Mouse (Mus musculus) lung, embryonic 14.5 days (tissue): ENCODE data around the gene Herpud1. TPM values are rescaled to one million over a fixed set of nuclear protein-coding genes. Genes with fewer than 3 reads are reported as not detected.

Source experiments
- ATAC-seq: fragments of 200-750 bp; cut with Nextera tagmentation; 2 replicates; pipeline ENCODE4 v1.8.0; 2017; ENCODE audit warnings: mild to moderate bottlenecking, moderate TSS enrichment, moderate library complexity; ENCODE audit not compliant: insufficient read depth
- DNase-seq: peaks from one replicate; pipeline ENCODE4 v3.0.0-alpha.2; 2015
- H3K27ac ChIP-seq: fragments of 300-500 bp; sonication (generic); 2 replicates; pipeline ENCODE4 v1.5.1; 2014; ENCODE audit warnings: low read depth, mild to moderate bottlenecking, moderate library complexity
- H3K27me3 ChIP-seq: fragments of 300-500 bp; sonication (generic); 2 replicates; pipeline ENCODE4 v1.6.1; 2014; ENCODE audit warnings: low read length, control low read depth; ENCODE audit not compliant: insufficient read depth
- H3K36me3 ChIP-seq: fragments of 300-500 bp; sonication (generic); 2 replicates; pipeline ENCODE4 v1.6.1; 2014; ENCODE audit warnings: control low read depth; ENCODE audit not compliant: insufficient read depth
- H3K4me1 ChIP-seq: fragments of 300-500 bp; sonication (generic); 2 replicates; pipeline ENCODE4 v1.6.1; 2014; ENCODE audit warnings: antibody characterized with exemption, control low read depth; ENCODE audit not compliant: insufficient read depth
- H3K4me2 ChIP-seq: fragments of 300-500 bp; sonication (generic); 2 replicates; pipeline ENCODE4 v1.6.1; 2014; ENCODE audit warnings: mild to moderate bottlenecking
- H3K4me3 ChIP-seq: fragments of 300-500 bp; sonication (generic); 2 replicates; pipeline ENCODE4 v1.5.1; 2014; ENCODE audit warnings: low read depth, low read length
- H3K9ac ChIP-seq: fragments of 300-500 bp; sonication (generic); 2 replicates; pipeline ENCODE4 v1.6.1; 2014
- H3K9me3 ChIP-seq: fragments of 300-500 bp; sonication (generic); 2 replicates; pipeline ENCODE4 v1.6.1; 2016; ENCODE audit warnings: low read depth, low read length, control low read depth
- CTCF ChIP-seq: IDR thresholded peaks from 2 replicates; pipeline ENCODE4 v1.5.1; 2016; ENCODE audit warnings: antibody characterized with exemption, low read depth
- WGBS: fragments of 180-500 bp; shearing (Covaris S2); extraction: QIAGEN DNeasy Blood & Tissue Kit; methylation state at CpG from one replicate; pipeline ENCODE4 v1.1.7; 2014; 5-methylcytosine and 5-hydroxymethylcytosine counted together
- polyA plus RNA-seq: library from polyadenylated mRNA; unstranded; fragments of >200 nt; fragmentation: Nextera tagmentation; extraction: Ambion mirVana; gene quantifications from 2 replicates; pipeline ENCODE4 v1.2.1, GENCODE M21; 2014

The Herpud1 gene
- 97.9 and 111 TPM in 2 replicates for polyA plus RNA-seq

DNA sequence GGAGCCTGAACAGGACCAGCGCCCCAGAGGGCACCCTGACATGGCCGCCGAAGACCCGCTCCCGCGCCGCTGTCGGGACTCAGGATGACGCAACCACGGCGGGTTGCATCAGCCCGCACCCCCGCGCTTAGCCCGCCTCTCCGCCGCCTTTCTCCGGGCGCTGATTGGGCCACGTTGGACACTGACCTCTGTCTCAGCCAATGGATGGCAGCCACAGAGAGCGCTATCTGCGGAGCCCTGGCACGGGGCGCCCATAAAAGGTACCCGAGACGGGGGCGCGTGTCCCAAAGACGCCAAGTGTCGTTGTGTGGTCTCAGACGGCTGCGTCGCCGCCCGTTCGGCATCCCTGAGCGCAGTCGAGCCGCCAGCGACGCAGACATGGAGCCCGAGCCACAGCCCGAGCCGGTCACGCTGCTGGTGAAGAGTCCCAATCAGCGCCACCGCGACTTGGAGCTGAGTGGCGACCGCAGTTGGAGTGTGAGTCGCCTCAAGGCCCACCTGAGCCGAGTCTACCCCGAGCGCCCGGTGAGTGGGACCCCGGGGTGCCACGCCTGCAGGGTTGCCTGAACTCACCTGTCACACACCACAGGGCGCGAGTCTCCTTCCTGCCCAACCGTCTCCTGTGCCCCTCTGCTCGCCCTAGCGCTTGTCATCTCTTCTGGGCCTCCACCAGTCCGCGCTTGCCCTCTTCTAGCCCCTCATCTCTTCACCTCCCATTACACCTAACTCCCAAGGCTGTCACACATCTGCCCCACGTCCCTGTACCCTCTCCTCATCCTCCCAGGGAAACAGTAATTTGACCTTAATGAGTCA, at the start of gene Herpud1:
Gene Herpud1 (plus strand): TSS at position 225 of the 813 bp plus-strand sequence.
- TF ChIP-seq CTCF: no peak
- ATAC-seq: peak; percentile 98
- no peaks in the 10 kb centered on the region for H3K9me3 ChIP-seq
- WGBS: under 1% methylated on average over 65 of the region's 65 CpGs
- no peaks in the 10 kb centered on the region for H3K27me3 ChIP-seq
- peaks cover 6% of the 10 kb centered on the region; the same call in 1 of the 2 replicates for H3K4me1 ChIP-seq
- peak within 1 kb of the TSS; percentile 89 for H3K4me2 ChIP-seq
- H3K4me3 ChIP-seq: peak within 1 kb of the TSS; percentile 91
- peaks cover 25% of the 10 kb centered on the region for H3K36me3 ChIP-seq
- peak; percentile 98 for DNase-seq
- peak within 1 kb of the TSS; percentile 84 for H3K9ac ChIP-seq
- H3K27ac ChIP-seq: peak within 1 kb of the TSS; percentile 91

DNA sequence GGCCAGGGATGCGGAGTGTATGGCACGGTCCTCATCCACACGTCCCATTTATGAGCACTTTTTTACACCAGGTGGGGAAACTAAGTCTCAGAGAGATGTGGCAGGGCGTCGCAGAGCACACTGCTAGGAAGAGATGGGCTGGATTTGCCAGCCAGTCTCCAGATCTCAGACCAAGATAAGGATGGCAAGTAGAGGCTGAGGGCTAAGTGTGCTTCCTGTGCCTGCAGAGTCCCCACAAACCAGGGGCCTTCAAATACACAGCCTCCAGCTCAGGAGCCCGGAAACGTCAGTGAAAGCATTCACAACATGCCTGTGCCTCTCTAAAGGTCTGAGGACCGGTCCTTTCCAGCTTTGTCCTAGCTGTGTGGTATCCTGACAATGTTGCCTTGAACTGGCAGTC, 48.7 kb upstream of the Herpud1 start:
- TF ChIP-seq CTCF: no peak
- 76% methylated on average over 8 of the region's 8 CpGs for WGBS
- Histone ChIP-seq H3K27ac (no peak overlapping the region), H3K4me1 (no peaks in the 10 kb centered on the region), H3K27me3 (no peaks in the 10 kb centered on the region), H3K4me3 (no peak overlapping the region), H3K9ac (no peak overlapping the region), H3K4me2 (no peak overlapping the region), H3K9me3 (no peaks in the 10 kb centered on the region), H3K36me3 (no peaks in the 10 kb centered on the region)
- DNase-seq: no peak
- ATAC-seq: no peak

DNA sequence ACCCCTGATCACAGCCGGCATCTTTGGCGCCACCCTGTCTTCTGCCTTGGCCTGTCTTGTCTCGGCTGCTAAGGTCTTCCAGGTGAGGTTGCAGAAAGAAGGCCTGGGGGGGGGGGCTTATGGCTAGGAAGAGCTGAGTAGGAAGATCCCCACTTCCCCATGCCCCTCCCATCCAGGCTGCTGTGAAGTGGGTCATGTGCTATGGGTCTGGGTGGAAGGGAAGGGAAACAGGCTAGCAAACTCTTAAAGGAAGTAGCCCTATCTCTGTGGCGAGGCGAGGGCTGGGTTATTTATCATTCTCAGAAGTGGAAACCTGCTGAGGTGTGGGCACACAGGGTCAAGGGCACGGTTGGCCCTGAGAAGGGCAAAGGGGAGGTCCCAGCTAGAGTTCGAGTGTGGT, 45.4 kb upstream of the Herpud1 start:
- no peak for TF ChIP-seq CTCF
- Histone ChIP-seq H3K27ac (no peak overlapping the region), H3K36me3 (no peaks in the 10 kb centered on the region), H3K9ac (no peak overlapping the region), H3K4me2 (no peak overlapping the region), H3K4me3 (no peak overlapping the region), H3K4me1 (no peaks in the 10 kb centered on the region), H3K27me3 (no peaks in the 10 kb centered on the region), H3K9me3 (no peaks in the 10 kb centered on the region)
- ATAC-seq (no peak), DNase-seq (no peak)
- 72% methylated on average over 7 of the region's 7 CpGs for WGBS

DNA sequence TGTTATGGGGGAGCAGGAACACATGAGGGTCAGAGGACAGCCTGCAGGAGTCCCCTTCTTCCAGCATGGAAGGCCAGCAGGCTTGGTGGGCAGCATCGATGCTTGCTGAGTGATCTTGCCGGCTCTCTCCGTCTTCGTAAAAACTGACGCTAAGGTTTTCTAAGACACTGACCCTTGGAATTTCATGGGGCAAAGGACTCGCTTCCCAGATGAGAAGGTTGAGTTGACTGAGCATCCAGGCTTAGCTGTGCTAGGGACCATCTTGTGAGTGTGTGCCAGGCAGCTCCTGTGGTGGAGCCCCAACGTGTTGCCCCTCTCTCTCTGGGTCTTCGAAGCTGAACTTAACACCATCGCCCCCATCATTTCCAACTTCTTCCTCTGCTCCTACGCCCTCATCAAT, 43.5 kb upstream of the Herpud1 start:
- Histone ChIP-seq H3K4me2 (no peak overlapping the region), H3K27ac (no peak overlapping the region), H3K36me3 (no peaks in the 10 kb centered on the region), H3K4me3 (no peak overlapping the region), H3K27me3 (no peaks in the 10 kb centered on the region), H3K9me3 (no peaks in the 10 kb centered on the region), H3K9ac (no peak overlapping the region), H3K4me1 (no peaks in the 10 kb centered on the region)
- TF ChIP-seq CTCF: no peak
- WGBS: 84% methylated on average over 10 of the region's 10 CpGs
- DNase-seq (no peak), ATAC-seq (no peak)

DNA sequence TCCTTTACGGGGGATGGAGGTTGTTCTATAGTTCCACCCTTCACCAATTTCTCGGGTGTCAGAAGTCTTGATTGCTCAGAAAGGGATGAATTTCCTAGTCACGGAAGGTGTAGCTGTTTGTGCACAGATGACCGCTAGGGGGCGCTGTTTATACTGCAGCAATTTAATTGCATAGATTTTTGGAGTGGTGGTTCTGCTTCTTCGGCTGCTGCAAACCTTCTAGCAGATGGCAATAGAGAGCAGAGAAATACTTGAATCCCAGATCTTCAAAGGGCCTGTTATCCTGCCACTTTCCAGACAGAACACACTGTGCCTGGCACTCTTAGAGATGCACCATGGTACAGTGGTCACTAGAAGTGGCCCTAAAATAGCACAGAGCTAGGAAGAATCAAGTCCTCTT, 42.9 kb upstream of the Herpud1 start:
- TF ChIP-seq CTCF: peak; percentile 91
- Histone ChIP-seq H3K4me2 (no peak overlapping the region), H3K4me1 (no peaks in the 10 kb centered on the region), H3K9me3 (no peaks in the 10 kb centered on the region), H3K27ac (no peak overlapping the region), H3K4me3 (no peak overlapping the region), H3K36me3 (no peaks in the 10 kb centered on the region), H3K9ac (no peak overlapping the region), H3K27me3 (no peaks in the 10 kb centered on the region)
- peak; percentile 63 for ATAC-seq
- WGBS: 9% methylated on average over 6 of the region's 6 CpGs
- DNase-seq: peak; percentile 92

DNA sequence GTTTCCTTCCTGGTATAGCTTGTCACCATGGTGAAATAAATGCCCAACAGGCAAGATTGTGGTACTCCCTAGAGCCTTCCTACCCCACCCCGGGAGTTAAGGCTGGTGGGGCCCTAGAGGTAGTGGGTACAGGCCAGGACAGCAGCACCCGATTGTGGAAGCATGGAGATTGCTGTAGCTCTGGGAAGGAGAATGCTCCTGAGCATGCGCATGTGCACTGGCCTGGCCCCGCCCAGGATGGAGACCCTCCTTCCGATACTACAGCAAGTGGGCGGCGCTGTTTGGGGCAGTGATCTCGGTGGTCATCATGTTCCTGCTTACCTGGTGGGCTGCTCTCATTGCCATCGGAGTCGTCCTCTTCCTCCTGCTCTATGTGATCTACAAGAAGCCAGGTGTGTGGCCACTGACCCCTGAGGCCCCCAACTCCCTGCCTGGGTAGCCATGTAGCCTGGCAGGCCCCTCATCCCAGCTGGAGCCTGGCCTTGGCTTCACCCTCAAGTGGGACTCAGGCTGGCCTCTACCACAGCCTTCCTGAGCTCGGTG, 42.4 kb upstream of the Herpud1 start:
- no peaks in the 10 kb centered on the region for H3K4me1 ChIP-seq
- 81% methylated on average over 11 of the region's 11 CpGs for WGBS
- no peak overlapping the region for H3K27ac ChIP-seq
- ATAC-seq (no peak), DNase-seq (no peak)
- no peak for TF ChIP-seq CTCF
- no peak overlapping the region for H3K4me3 ChIP-seq
- no peak overlapping the region for H3K4me2 ChIP-seq
- H3K9me3 ChIP-seq: no peaks in the 10 kb centered on the region
- H3K9ac ChIP-seq: no peak overlapping the region
- H3K27me3 ChIP-seq: no peaks in the 10 kb centered on the region
- no peaks in the 10 kb centered on the region for H3K36me3 ChIP-seq

DNA sequence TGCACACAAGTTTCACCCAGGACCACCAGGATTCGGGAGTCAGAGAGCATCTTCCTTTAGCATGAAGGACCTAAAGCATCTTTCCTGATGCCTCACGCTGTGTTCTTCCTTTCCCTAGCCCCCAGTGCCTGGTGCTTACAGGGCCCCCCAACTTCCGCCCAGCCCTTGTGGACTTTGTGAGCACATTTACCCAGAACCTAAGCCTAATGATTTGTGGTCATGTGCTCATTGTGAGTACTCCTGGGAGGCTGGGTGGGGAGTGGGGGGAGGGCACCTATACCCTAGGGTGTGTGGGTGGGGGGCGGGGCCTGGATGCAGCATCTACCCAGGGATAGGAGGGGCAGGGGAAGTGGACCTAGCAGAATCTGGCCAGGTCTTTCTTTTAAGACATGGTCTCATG, 40.6 kb upstream of the Herpud1 start:
- H3K9me3 ChIP-seq: no peaks in the 10 kb centered on the region
- no peaks in the 10 kb centered on the region for H3K27me3 ChIP-seq
- no peak overlapping the region for H3K4me3 ChIP-seq
- H3K27ac ChIP-seq: no peak overlapping the region
- H3K4me2 ChIP-seq: no peak overlapping the region
- DNase-seq: no peak
- 84% methylated on average over 4 of the region's 4 CpGs for WGBS
- H3K36me3 ChIP-seq: no peaks in the 10 kb centered on the region
- ATAC-seq: no peak
- H3K9ac ChIP-seq: no peak overlapping the region
- H3K4me1 ChIP-seq: no peaks in the 10 kb centered on the region
- no peak for TF ChIP-seq CTCF
